Mouse (Mus musculus): Measurements from ENCODE around the gene Pou2af1. TPM values are rescaled to one million over a fixed set of nuclear protein-coding genes. Genes with fewer than 3 reads are reported as not detected.

Pou2af1 gene
- 0.13 TPM in 1 of 2 replicates, not detected in the other for polyA plus RNA-seq (2014; fragmentation: Nextera tagmentation; extraction: Ambion mirVana)

GRCm38 (mm10) chr9:51213023-51213728 lies at the start of gene Pou2af1:
Gene Pou2af1, plus strand, starts transcription at chr9:51213708.
- no peaks in the 10 kb centered on the region for H3K36me3 ChIP-seq (ENCODE audit: control insufficient read depth, insufficient read depth, low read length)
- no peaks in the 10 kb centered on the region for H3K9me3 ChIP-seq (ENCODE audit: control insufficient read depth, low read depth, low read length)
- H3K4me3 ChIP-seq (ENCODE audit: low read depth, low read length): no peak within 1 kb of the TSS
- no peaks in the 10 kb centered on the region for H3K4me1 ChIP-seq (ENCODE audit: control insufficient read depth, insufficient read depth, low read length)
- WGBS: 72% methylated on average over 20 of the region's 20 CpGs
- H3K4me2 ChIP-seq (replicated peaks; ENCODE audit: low read depth, low read length): no peak within 1 kb of the TSS
- H3K27me3 ChIP-seq (ENCODE audit: control insufficient read depth, insufficient read depth, low read length): no peaks in the 10 kb centered on the region
- H3K27ac ChIP-seq (ENCODE audit: low read length): no peak within 1 kb of the TSS
- no peak within 1 kb of the TSS for H3K9ac ChIP-seq (replicated peaks; ENCODE audit: low read depth, low read length)
- ATAC-seq (ENCODE audit: insufficient number of reproducible peaks, insufficient read depth, low FRiP score, low read depth): no peak

- Histone ChIP-seq H3K36me3 (ENCODE audit: control insufficient read depth, insufficient read depth, low read length) (no peaks in the 10 kb centered on the region), H3K9me3 (ENCODE audit: control insufficient read depth, low read depth, low read length) (no peaks in the 10 kb centered on the region), H3K4me2 (replicated peaks; ENCODE audit: low read depth, low read length) (no peak overlapping the region), H3K27ac (ENCODE audit: low read length) (no peak overlapping the region), H3K4me3 (ENCODE audit: low read depth, low read length) (no peak overlapping the region), H3K27me3 (ENCODE audit: control insufficient read depth, insufficient read depth, low read length) (no peaks in the 10 kb centered on the region), H3K4me1 (ENCODE audit: control insufficient read depth, insufficient read depth, low read length) (no peaks in the 10 kb centered on the region), H3K9ac (replicated peaks; ENCODE audit: low read depth, low read length) (no peak overlapping the region)
- no peak for ATAC-seq (ENCODE audit: insufficient number of reproducible peaks, insufficient read depth, low FRiP score, low read depth)
- 79% methylated on average over 5 of the region's 5 CpGs for WGBS
Measured at GRCm38 (mm10) chr9:51163989-51164388, 49.5 kb upstream of the Pou2af1 start.

DNA sequence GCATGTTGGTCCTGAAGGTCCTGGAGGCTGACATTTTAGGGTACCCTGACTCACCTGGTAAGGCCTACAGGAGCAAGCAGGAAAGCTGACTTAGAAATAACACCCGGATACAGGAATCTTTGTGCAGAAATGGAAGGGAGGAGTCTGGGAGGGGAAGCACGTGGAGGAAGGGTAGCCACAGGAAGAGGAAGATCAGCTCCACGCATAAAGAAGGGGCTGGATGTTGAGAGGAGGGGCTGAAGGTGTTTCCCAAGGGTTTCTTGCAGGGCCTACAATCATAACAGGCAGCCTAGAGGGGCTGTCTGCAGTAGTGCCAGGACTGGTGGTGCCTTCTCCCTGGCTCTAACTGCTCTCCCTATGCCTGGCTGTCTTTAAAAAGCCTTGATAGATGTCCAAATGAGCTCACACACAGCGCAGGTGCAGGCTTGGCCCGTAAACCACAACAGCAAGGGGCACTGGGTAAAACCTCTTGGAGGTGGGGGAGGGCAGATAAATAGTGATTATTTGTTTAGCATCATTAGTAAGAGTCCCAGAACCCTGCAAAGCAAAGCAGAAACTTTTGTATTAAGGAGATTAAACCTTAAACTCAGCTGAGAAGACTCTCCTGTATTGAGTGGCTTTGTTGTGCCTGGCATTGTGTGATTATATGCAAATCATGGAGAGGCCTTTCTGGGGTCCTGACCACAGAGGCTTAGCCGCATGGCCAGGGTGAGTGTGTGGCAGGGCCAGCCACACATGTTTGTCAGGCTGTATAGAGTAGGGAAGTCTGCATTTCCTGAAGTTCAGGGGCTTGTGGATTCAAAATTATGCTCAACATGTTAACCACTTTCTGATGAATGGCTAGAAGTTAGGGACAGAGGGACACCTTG lies 48.0 kb upstream of the Pou2af1 start, which contains the start of gene Gm32742:
Gm32742 (minus strand) TSS at position 206 of the 869 bp plus-strand sequence.
- WGBS: 42% methylated on average over 6 of the region's 6 CpGs

GRCm38 (mm10) chr9:51167954-51168353 lies 45.6 kb upstream of the Pou2af1 start:
- Histone ChIP-seq H3K4me3 (ENCODE audit: low read depth, low read length) (no peak overlapping the region), H3K4me2 (replicated peaks; ENCODE audit: low read depth, low read length) (no peak overlapping the region), H3K27me3 (ENCODE audit: control insufficient read depth, insufficient read depth, low read length) (no peaks in the 10 kb centered on the region), H3K9me3 (ENCODE audit: control insufficient read depth, low read depth, low read length) (no peaks in the 10 kb centered on the region), H3K9ac (replicated peaks; ENCODE audit: low read depth, low read length) (no peak overlapping the region), H3K4me1 (ENCODE audit: control insufficient read depth, insufficient read depth, low read length) (no peaks in the 10 kb centered on the region), H3K36me3 (ENCODE audit: control insufficient read depth, insufficient read depth, low read length) (no peaks in the 10 kb centered on the region), H3K27ac (ENCODE audit: low read length) (peak overlapping the region; percentile 83)
- WGBS: 50% methylated on average over 11 of the region's 11 CpGs
- ATAC-seq (ENCODE audit: insufficient number of reproducible peaks, insufficient read depth, low FRiP score, low read depth): peak; percentile 77

More for the DNA sequence above, 48.0 kb upstream of the Pou2af1 start, which contains the start of gene Gm32742:
- H3K9me3 ChIP-seq (ENCODE audit: control insufficient read depth, low read depth, low read length): no peaks in the 10 kb centered on the region
- H3K27me3 ChIP-seq (ENCODE audit: control insufficient read depth, insufficient read depth, low read length): no peaks in the 10 kb centered on the region
- ATAC-seq (ENCODE audit: insufficient number of reproducible peaks, insufficient read depth, low FRiP score, low read depth): no peak
- H3K4me3 ChIP-seq (ENCODE audit: low read depth, low read length): no peak within 1 kb of the TSS
- H3K4me2 ChIP-seq (replicated peaks; ENCODE audit: low read depth, low read length): no peak within 1 kb of the TSS
- no peaks in the 10 kb centered on the region for H3K36me3 ChIP-seq (ENCODE audit: control insufficient read depth, insufficient read depth, low read length)
- no peak within 1 kb of the TSS for H3K27ac ChIP-seq (ENCODE audit: low read length)
- H3K4me1 ChIP-seq (ENCODE audit: control insufficient read depth, insufficient read depth, low read length): no peaks in the 10 kb centered on the region
- no peak within 1 kb of the TSS for H3K9ac ChIP-seq (replicated peaks; ENCODE audit: low read depth, low read length)

DNA sequence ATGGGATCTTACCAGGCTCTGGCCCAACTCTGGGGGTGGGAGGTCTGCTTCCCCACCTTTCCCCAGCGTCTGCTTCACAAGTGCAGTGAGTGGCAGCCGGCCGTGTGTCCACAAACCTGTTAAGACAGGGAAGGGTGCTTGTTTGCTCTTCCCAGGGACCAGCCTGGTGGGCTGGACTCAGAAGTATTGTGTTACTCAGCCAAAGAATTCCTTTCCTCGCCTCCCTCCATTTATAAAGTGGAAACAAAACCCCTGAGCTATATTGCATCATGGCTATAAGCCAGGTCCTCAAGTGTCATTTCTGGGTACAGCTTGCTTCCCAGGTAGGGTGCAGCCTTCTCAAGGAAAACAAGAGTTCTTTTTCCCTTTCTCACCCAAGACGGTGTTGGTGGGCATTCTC lies 44.8 kb upstream of the Pou2af1 start:
- ATAC-seq (ENCODE audit: insufficient number of reproducible peaks, insufficient read depth, low FRiP score, low read depth): peak; percentile 75
- WGBS: 47% methylated on average over 5 of the region's 5 CpGs

GRCm38 (mm10) chr9:51169133-51169532 lies 44.4 kb upstream of the Pou2af1 start:
- Histone ChIP-seq H3K9me3 (ENCODE audit: control insufficient read depth, low read depth, low read length) (no peaks in the 10 kb centered on the region), H3K4me3 (ENCODE audit: low read depth, low read length) (no peak overlapping the region), H3K4me2 (replicated peaks; ENCODE audit: low read depth, low read length) (no peak overlapping the region), H3K27ac (ENCODE audit: low read length) (peak overlapping the region; percentile 83), H3K27me3 (ENCODE audit: control insufficient read depth, insufficient read depth, low read length) (no peaks in the 10 kb centered on the region), H3K9ac (replicated peaks; ENCODE audit: low read depth, low read length) (no peak overlapping the region), H3K36me3 (ENCODE audit: control insufficient read depth, insufficient read depth, low read length) (no peaks in the 10 kb centered on the region), H3K4me1 (ENCODE audit: control insufficient read depth, insufficient read depth, low read length) (no peaks in the 10 kb centered on the region)
- no peak for ATAC-seq (ENCODE audit: insufficient number of reproducible peaks, insufficient read depth, low FRiP score, low read depth)
- 72% methylated on average over 7 of the region's 7 CpGs for WGBS

More for the DNA sequence above, 44.8 kb upstream of the Pou2af1 start:
- no peak overlapping the region for H3K9ac ChIP-seq (replicated peaks; ENCODE audit: low read depth, low read length)
- no peak overlapping the region for H3K4me3 ChIP-seq (ENCODE audit: low read depth, low read length)
- no peaks in the 10 kb centered on the region for H3K4me1 ChIP-seq (ENCODE audit: control insufficient read depth, insufficient read depth, low read length)
- no peaks in the 10 kb centered on the region for H3K27me3 ChIP-seq (ENCODE audit: control insufficient read depth, insufficient read depth, low read length)
- H3K9me3 ChIP-seq (ENCODE audit: control insufficient read depth, low read depth, low read length): no peaks in the 10 kb centered on the region
- no peak overlapping the region for H3K4me2 ChIP-seq (replicated peaks; ENCODE audit: low read depth, low read length)
- no peaks in the 10 kb centered on the region for H3K36me3 ChIP-seq (ENCODE audit: control insufficient read depth, insufficient read depth, low read length)
- peak overlapping the region; percentile 83 for H3K27ac ChIP-seq (ENCODE audit: low read length)

DNA sequence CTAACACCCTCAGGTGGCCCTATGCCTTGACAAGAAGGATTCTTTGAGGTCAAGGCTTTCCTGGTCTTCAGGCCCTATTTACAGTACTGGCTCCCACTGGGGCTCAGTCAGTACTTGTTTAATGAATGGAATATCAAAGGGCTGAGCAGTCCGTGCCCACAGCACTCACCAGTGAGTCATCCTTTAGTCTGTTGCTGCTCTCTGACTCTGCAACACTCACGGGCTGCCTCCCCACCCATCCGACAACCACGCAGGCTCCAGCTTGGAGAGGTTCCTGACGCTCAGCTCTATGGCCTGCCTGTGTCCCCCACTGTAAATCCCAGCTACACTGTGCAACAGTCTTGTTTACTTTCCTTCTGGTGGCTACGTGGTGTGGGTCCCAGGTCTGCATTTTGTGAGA lies 43.2 kb upstream of the Pou2af1 start:
- no peaks in the 10 kb centered on the region for H3K27me3 ChIP-seq (ENCODE audit: control insufficient read depth, insufficient read depth, low read length)
- H3K4me3 ChIP-seq (ENCODE audit: low read depth, low read length): no peak overlapping the region
- H3K36me3 ChIP-seq (ENCODE audit: control insufficient read depth, insufficient read depth, low read length): no peaks in the 10 kb centered on the region
- no peak overlapping the region for H3K27ac ChIP-seq (ENCODE audit: low read length)
- peaks cover 5% of the 10 kb centered on the region; the same call in 1 of the 2 replicates for H3K4me1 ChIP-seq (ENCODE audit: control insufficient read depth, insufficient read depth, low read length)
- 55% methylated on average over 6 of the region's 6 CpGs for WGBS
- no peak overlapping the region for H3K4me2 ChIP-seq (replicated peaks; ENCODE audit: low read depth, low read length)
- H3K9ac ChIP-seq (replicated peaks; ENCODE audit: low read depth, low read length): no peak overlapping the region
- no peak for ATAC-seq (ENCODE audit: insufficient number of reproducible peaks, insufficient read depth, low FRiP score, low read depth)
- H3K9me3 ChIP-seq (ENCODE audit: control insufficient read depth, low read depth, low read length): no peaks in the 10 kb centered on the region

- WGBS: 31% methylated on average over 8 of the region's 8 CpGs
Measured at GRCm38 (mm10) chr9:51174890-51175464, 38.5 kb upstream of the Pou2af1 start.

More at GRCm38 (mm10) chr9:51174890-51175464, 38.5 kb upstream of the Pou2af1 start:
- H3K9ac ChIP-seq (replicated peaks; ENCODE audit: low read depth, low read length): no peak overlapping the region
- H3K9me3 ChIP-seq (ENCODE audit: control insufficient read depth, low read depth, low read length): no peaks in the 10 kb centered on the region
- no peaks in the 10 kb centered on the region for H3K27me3 ChIP-seq (ENCODE audit: control insufficient read depth, insufficient read depth, low read length)
- no peak overlapping the region for H3K4me3 ChIP-seq (ENCODE audit: low read depth, low read length)
- no peak overlapping the region; the same call in 1 of the 2 replicates for H3K27ac ChIP-seq (ENCODE audit: low read length)
- H3K4me1 ChIP-seq (ENCODE audit: control insufficient read depth, insufficient read depth, low read length): peaks cover 6% of the 10 kb centered on the region; the same call in 1 of the 2 replicates
- no peak overlapping the region for H3K4me2 ChIP-seq (replicated peaks; ENCODE audit: low read depth, low read length)
- no peaks in the 10 kb centered on the region for H3K36me3 ChIP-seq (ENCODE audit: control insufficient read depth, insufficient read depth, low read length)
- peak; percentile 51; the same call in 1 of the 2 replicates for ATAC-seq (ENCODE audit: insufficient number of reproducible peaks, insufficient read depth, low FRiP score, low read depth)

Data from stomach, embryonic 14.5 days (tissue).